Mouse (Mus musculus) E14TG2a.4 (cell line): ENCODE data around the gene Zfpm1.

ENCODE experiments used
- CTCF ChIP-seq: conservative IDR thresholded peaks from 2 replicates; pipeline ENCODE4 v1.5.1; 2014; ENCODE audit warnings: low read length
- NANOG ChIP-seq: IDR thresholded peaks from 2 replicates; pipeline ENCODE4 v1.6.1; 2014; ENCODE audit warnings: borderline replicate concordance, low read length, mixed read lengths

- TF ChIP-seq CTCF (no peak), NANOG (no peak)
These were observed 22.1 kb downstream of the Zfpm1 start for GRCm38 (mm10) chr8:122304058-122304457.
